Mouse (Mus musculus) liver, embryonic 11.5 days (tissue): ENCODE results near the gene Ptp4a2. TPM values are rescaled to one million over a fixed set of nuclear protein-coding genes. Genes with fewer than 3 reads are reported as not detected.

ENCODE experiments used
- ATAC-seq: fragments of 200-750 bp; cut with Nextera tagmentation; replicated peaks from 2 replicates; pipeline ENCODE4 v1.8.0; 2017; ENCODE audit warnings: moderate number of reproducible peaks, mild to moderate bottlenecking, moderate TSS enrichment, moderate library complexity; ENCODE audit not compliant: low FRiP score
- DNase-seq: peaks from one replicate; pipeline ENCODE4 v3.0.0-alpha.2; 2017; ENCODE audit warnings: low spot score
- H3K27ac ChIP-seq: fragments of 300-500 bp; sonication (generic); 2 replicates; pipeline ENCODE4 v1.5.1; 2014; ENCODE audit warnings: mild to moderate bottlenecking, low read depth, low read length, control low read depth
- H3K27me3 ChIP-seq: fragments of 300-500 bp; sonication (generic); replicated peaks from 2 replicates; pipeline ENCODE4 v1.6.1; 2014; ENCODE audit warnings: low read length, mixed read lengths; ENCODE audit not compliant: control insufficient read depth, insufficient read depth
- H3K36me3 ChIP-seq: fragments of 300-500 bp; sonication (generic); 2 replicates; pipeline ENCODE4 v1.6.1; 2014; ENCODE audit warnings: mild to moderate bottlenecking, low read length, moderate library complexity, mixed read lengths; ENCODE audit not compliant: control insufficient read depth, insufficient read depth
- H3K4me1 ChIP-seq: fragments of 300-500 bp; sonication (generic); replicated peaks from 2 replicates; pipeline ENCODE4 v1.6.1; 2014; ENCODE audit warnings: low read length, mixed read lengths; ENCODE audit not compliant: control insufficient read depth, insufficient read depth
- H3K4me2 ChIP-seq: fragments of 300-500 bp; sonication (generic); 2 replicates; pipeline ENCODE4 v1.6.1; 2014; ENCODE audit warnings: mild to moderate bottlenecking, control low read depth, moderate library complexity
- H3K4me3 ChIP-seq: fragments of 300-500 bp; sonication (generic); 2 replicates; pipeline ENCODE4 v1.5.1; 2014; ENCODE audit warnings: low read depth, low read length, control low read depth
- H3K9ac ChIP-seq: fragments of 300-500 bp; sonication (generic); 2 replicates; pipeline ENCODE4 v1.6.1; 2014; ENCODE audit warnings: low read depth, low read length, control low read depth
- H3K9me3 ChIP-seq: fragments of 300-500 bp; sonication (generic); 2 replicates; pipeline ENCODE4 v1.6.1; 2016; ENCODE audit warnings: low read length, inconsistent platforms, mixed read lengths; ENCODE audit not compliant: control insufficient read depth
- WGBS: fragments of 180-500 bp; shearing (Covaris S2); extraction: QIAGEN DNeasy Blood & Tissue Kit; methylation state at CpG from one replicate; pipeline ENCODE4 v1.1.7; 2014; 5-methylcytosine and 5-hydroxymethylcytosine counted together
- polyA plus RNA-seq: library from polyadenylated mRNA; unstranded; fragments of >200 nt; fragmentation: Nextera tagmentation; extraction: Ambion mirVana; gene quantifications from 2 replicates; pipeline ENCODE4 v1.2.1, GENCODE M21; 2014

Gene Ptp4a2
- polyA plus RNA-seq, 1 experiment from 2014 or later: 279 TPM

- ATAC-seq (no peak), DNase-seq (no peak)
- Histone ChIP-seq H3K9ac (no peak overlapping the region), H3K27me3 (peaks cover 10% of the 10 kb centered on the region), H3K9me3 (no peaks in the 10 kb centered on the region), H3K4me3 (peak overlapping the region; percentile 10; the same call in 1 of the 2 replicates), H3K4me2 (peak overlapping the region; percentile 52), H3K4me1 (peaks cover 8% of the 10 kb centered on the region), H3K36me3 (no peaks in the 10 kb centered on the region), H3K27ac (no peak overlapping the region)
- WGBS: 13% methylated on average over 21 of the region's 21 CpGs
Observed at GRCm38 (mm10) chr4:129771672-129772521, 39.1 kb upstream of the Ptp4a2 start.

GRCm38 (mm10) chr4:129781881-129782675 lies 28.9 kb upstream of the Ptp4a2 start:
- Histone ChIP-seq H3K9ac (no peak overlapping the region), H3K4me2 (no peak overlapping the region)

GRCm38 (mm10) chr4:129782857-129783331 lies 28.1 kb upstream of the Ptp4a2 start:
- ATAC-seq (no peak), DNase-seq (no peak)
- WGBS: 37% methylated on average over 3 of the region's 3 CpGs
- no peaks in the 10 kb centered on the region for H3K27me3 ChIP-seq
- no peak overlapping the region for H3K4me2 ChIP-seq
- no peaks in the 10 kb centered on the region for H3K9me3 ChIP-seq
- H3K9ac ChIP-seq: no peak overlapping the region
- H3K4me1 ChIP-seq: 0 out of 2 replicates have a peak, but pooled peaks cover 2% of the 10 kb centered on the region
- H3K4me3 ChIP-seq: no peak overlapping the region
- no peaks in the 10 kb centered on the region for H3K36me3 ChIP-seq
- H3K27ac ChIP-seq: no peak overlapping the region

More at GRCm38 (mm10) chr4:129781881-129782675, 28.9 kb upstream of the Ptp4a2 start:
- no peak overlapping the region for H3K4me3 ChIP-seq
- 41% methylated on average over 4 of the region's 4 CpGs for WGBS
- ATAC-seq (no peak), DNase-seq (no peak)
- no peak overlapping the region for H3K27ac ChIP-seq
- H3K9me3 ChIP-seq: no peaks in the 10 kb centered on the region
- H3K36me3 ChIP-seq: no peaks in the 10 kb centered on the region
- 0 out of 2 replicates have a peak, but pooled peaks cover 2% of the 10 kb centered on the region for H3K4me1 ChIP-seq
- H3K27me3 ChIP-seq: no peaks in the 10 kb centered on the region

GRCm38 (mm10) chr4:129783506-129783905 lies 27.5 kb upstream of the Ptp4a2 start:
- Histone ChIP-seq H3K4me3 (no peak overlapping the region), H3K9ac (no peak overlapping the region), H3K27ac (no peak overlapping the region), H3K9me3 (no peaks in the 10 kb centered on the region), H3K36me3 (no peaks in the 10 kb centered on the region), H3K4me1 (0 out of 2 replicates have a peak, but pooled peaks cover 2% of the 10 kb centered on the region), H3K4me2 (no peak overlapping the region), H3K27me3 (no peaks in the 10 kb centered on the region)
- DNase-seq (no peak), ATAC-seq (no peak)
- 74% methylated on average over 5 of the region's 5 CpGs for WGBS

GRCm38 (mm10) chr4:129785178-129785577 lies 25.8 kb upstream of the Ptp4a2 start:
- peaks cover 2% of the 10 kb centered on the region for H3K4me1 ChIP-seq
- no peaks in the 10 kb centered on the region for H3K27me3 ChIP-seq
- no peak for ATAC-seq
- H3K9ac ChIP-seq: no peak overlapping the region
- no peak overlapping the region for H3K27ac ChIP-seq
- no peaks in the 10 kb centered on the region for H3K36me3 ChIP-seq
- DNase-seq: no peak
- H3K9me3 ChIP-seq: no peaks in the 10 kb centered on the region
- H3K4me3 ChIP-seq: no peak overlapping the region
- WGBS: 2% methylated on average over 4 of the region's 4 CpGs
- H3K4me2 ChIP-seq: no peak overlapping the region

GRCm38 (mm10) chr4:129788693-129789092 lies 22.3 kb upstream of the Ptp4a2 start:
- no peak for DNase-seq

GRCm38 (mm10) chr4:129789635-129790034 lies 21.4 kb upstream of the Ptp4a2 start:
- H3K36me3 ChIP-seq: no peaks in the 10 kb centered on the region
- H3K4me3 ChIP-seq: no peak overlapping the region
- no peaks in the 10 kb centered on the region for H3K27me3 ChIP-seq
- ATAC-seq (no peak), DNase-seq (no peak)
- H3K4me1 ChIP-seq: peaks cover 27% of the 10 kb centered on the region
- H3K4me2 ChIP-seq: no peak overlapping the region
- H3K27ac ChIP-seq: no peak overlapping the region
- no peak overlapping the region for H3K9ac ChIP-seq
- 82% methylated on average over 2 of the region's 2 CpGs for WGBS
- H3K9me3 ChIP-seq: no peaks in the 10 kb centered on the region

More at GRCm38 (mm10) chr4:129788693-129789092, 22.3 kb upstream of the Ptp4a2 start:
- Histone ChIP-seq H3K4me1 (peaks cover 18% of the 10 kb centered on the region), H3K4me3 (no peak overlapping the region), H3K4me2 (no peak overlapping the region), H3K9me3 (no peaks in the 10 kb centered on the region), H3K9ac (no peak overlapping the region), H3K27me3 (no peaks in the 10 kb centered on the region), H3K27ac (no peak overlapping the region), H3K36me3 (no peaks in the 10 kb centered on the region)
- WGBS: 42% methylated on average over 8 of the region's 8 CpGs
- no peak for ATAC-seq

- H3K36me3 ChIP-seq: no peaks in the 10 kb centered on the region
- peaks cover 36% of the 10 kb centered on the region for H3K4me1 ChIP-seq
- 58% methylated on average over 3 of the region's 3 CpGs for WGBS
- no peak overlapping the region for H3K27ac ChIP-seq
- ATAC-seq: no peak
- no peaks in the 10 kb centered on the region for H3K9me3 ChIP-seq
- H3K27me3 ChIP-seq: no peaks in the 10 kb centered on the region
- DNase-seq: no peak
- H3K4me2 ChIP-seq: no peak overlapping the region
- H3K4me3 ChIP-seq: no peak overlapping the region
- H3K9ac ChIP-seq: no peak overlapping the region
Observed at GRCm38 (mm10) chr4:129790475-129790874, 20.5 kb upstream of the Ptp4a2 start.
